Mouse (Mus musculus) urinary bladder, adult 2 months (tissue): ENCODE data around the gene Nfx1. TPM values are rescaled to one million over a fixed set of nuclear protein-coding genes. Genes with fewer than 3 reads are reported as not detected.
"Not testable (repeated sequence)": the region's sequence is repeated elsewhere in the genome, so short reads cannot be mapped to it uniquely, and the experiment has no call there.

Experiments
- DNase-seq: peaks from one replicate; pipeline ENCODE4 v3.0.0; 2022; ENCODE audit warnings: low spot score
- polyA plus RNA-seq: library from polyadenylated mRNA; depleted of rRNA; stranded (reverse); fragments of >200 nt; gene quantifications from 2 replicates; pipeline ENCODE4 v1.2.3, GENCODE M21; 2012; rRNA removed

Gene Nfx1
- 60.1 and 61.1 TPM in 2 replicates for polyA plus RNA-seq

DNA sequence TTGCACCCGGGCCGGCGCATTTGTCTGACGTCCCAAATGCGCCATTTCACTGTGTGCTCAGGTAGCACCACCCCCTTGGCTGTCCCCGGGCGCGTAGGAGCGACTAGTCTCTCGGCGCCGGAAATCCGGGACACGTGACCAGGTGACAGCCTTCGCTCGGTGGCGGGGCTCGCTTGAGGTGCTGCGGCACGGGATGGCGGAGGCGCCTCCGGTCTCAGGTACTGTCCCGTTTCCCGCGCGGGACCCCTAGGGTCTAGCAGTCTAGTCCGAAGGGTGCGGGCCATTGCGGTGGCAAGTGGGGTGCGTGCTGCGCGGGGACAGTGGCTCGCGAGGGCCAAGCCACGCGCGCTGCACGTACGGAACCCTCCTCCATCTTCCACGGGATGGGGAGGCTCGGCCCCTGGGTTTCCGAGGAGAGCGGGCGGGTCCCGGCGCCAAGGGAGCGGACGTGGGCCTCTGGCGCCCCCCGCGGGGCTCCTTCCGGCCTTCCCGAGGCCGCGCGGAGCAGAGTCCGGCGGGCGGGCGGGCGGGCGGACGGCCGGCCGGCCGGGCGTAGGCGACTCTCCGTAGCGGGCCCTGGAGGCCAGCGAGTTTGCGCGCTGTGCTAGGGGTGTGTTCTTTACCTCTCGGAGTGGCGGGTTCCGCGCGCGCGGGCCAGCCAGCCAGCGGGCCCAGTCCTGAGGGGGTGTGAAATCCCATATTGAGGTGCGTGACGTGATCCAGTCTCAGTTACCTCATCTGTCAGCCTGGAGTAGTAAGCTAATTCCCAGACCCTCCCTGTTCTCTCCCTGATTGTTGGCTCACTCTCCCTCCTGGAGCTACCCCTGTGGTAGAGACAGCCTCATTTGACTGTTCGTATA is at the start of gene Nfx1:
Gene Nfx1, plus strand, starts transcription at position 65 of the 860 bp plus-strand sequence.
- DNase-seq, result peak; percentile 93

DNA sequence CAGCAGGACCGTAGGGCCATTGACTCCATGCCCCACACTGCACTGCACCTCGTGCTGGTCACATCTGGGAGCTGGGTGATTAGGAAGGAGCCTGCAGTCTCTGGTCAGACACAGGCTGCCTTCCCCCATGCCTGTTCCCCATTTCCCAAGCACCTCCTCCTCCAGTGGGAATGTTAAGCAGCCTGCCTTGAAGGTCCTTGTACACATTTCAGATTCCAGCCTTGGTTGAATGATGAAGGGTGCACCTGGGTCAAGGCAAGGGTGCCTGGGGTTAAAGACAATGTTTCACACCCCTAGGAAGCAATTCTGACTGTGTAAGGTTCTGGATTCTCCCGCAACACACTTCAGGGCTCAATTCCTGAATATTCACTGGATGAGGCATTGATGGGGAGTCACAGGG is 49.4 kb upstream of the Nfx1 start:
- no peak for DNase-seq

DNA sequence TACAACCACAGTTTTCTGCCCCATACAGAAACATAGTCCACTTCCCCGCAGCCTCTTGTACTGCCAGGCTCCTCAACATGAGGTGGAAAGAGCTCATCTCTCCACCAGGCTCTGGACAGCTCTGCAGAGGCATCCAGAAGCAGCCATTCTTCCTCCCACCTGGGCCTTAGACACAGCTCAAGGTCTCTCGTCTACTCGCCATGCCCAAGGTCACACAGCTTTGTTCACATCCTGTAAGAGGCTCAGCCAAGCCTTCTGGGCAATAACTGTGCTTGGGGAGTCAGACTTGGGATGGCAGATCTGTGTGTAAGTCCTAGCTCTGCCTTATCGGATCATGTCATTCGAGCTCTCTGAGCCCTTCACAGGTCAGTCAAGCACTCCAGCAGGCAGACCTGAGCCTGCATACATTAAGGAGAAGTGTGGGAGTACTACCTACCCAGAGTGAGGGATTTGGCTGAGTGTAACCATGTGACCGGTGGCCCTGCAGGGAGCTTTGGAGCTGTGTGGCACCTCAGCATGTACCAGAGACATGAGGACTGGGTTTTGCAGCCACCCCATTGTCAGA is 47.5 kb upstream of the Nfx1 start:
- no peak for DNase-seq

DNA sequence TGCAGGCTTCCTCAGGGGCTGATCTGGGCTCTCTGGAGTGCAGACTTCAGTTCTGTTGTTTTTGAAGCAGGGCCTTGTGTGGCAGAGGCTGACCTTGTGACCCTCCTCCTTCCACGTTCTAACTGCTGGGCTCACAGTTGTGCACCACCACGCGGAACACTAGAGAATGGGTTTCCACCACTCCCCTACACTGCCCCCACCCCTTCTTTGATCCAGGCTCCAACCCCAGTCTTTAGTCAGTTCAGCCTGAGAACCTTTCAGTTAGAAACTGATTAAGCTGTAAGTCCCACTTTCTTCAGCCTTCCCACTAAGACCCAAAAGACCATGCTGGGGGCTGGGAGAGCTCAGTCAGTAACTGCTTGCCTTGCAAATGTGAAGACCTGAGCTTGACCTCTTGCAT is 45.1 kb upstream of the Nfx1 start:
- no peak for DNase-seq

DNA sequence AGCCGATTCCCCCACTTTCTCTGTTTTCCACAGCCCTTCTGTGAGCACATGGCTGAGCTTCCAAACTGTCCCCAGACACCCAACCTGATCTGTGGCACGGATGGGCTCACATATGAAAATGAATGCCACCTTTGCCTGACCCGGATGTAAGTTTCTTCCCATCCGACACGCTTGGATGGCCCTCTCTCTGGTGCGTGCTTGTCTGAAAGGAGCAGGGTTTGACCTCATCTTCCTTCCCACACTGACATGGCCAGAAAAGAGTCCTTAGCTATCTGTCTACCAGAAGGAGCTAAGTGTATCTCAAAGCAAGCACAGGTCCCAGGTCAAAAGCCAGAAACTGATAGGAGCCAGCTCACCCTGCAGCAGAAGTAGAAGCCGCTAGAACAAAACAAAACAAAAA is 41.7 kb upstream of the Nfx1 start:
- DNase-seq, result no peak

DNA sequence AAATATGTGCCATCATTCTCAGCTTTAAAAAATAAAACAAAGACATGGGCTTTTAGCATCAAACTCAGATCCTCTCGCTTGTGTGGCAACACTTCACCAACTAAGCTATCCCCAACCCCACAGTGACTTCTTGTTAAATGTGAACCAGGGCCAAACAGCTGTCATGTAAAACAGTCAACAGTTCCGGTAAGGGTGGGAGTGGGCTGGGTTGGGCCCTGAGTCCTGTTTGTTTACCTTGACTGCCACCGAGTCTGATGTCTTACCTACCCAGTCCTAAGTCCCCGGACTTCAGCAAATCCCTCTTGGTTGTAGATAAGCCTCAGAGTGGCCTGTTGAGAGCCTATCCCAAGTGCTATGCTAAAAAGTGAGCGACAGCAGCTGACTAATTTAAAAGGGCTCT is 37.0 kb upstream of the Nfx1 start:
- no peak for DNase-seq

DNA sequence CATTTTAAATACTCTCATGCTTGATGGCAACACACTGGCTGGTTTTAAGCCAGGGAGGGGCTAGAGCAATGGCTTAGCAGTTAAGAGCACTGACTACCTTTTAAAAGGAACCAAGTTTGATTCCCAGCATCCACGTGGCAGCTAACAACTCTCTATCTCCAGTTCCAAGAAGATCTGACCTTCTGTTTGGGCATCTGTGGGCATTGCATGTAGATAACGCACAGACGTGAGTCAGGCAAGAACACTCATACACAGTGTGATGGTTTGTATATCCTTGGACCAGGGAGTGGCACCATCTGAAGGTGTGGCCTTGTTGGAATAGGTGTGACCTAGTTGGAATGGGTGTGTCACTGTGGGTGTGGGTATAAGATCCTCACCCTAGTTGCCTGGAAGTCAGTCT is 36.3 kb upstream of the Nfx1 start:
- not testable (repeated sequence) for DNase-seq

DNA sequence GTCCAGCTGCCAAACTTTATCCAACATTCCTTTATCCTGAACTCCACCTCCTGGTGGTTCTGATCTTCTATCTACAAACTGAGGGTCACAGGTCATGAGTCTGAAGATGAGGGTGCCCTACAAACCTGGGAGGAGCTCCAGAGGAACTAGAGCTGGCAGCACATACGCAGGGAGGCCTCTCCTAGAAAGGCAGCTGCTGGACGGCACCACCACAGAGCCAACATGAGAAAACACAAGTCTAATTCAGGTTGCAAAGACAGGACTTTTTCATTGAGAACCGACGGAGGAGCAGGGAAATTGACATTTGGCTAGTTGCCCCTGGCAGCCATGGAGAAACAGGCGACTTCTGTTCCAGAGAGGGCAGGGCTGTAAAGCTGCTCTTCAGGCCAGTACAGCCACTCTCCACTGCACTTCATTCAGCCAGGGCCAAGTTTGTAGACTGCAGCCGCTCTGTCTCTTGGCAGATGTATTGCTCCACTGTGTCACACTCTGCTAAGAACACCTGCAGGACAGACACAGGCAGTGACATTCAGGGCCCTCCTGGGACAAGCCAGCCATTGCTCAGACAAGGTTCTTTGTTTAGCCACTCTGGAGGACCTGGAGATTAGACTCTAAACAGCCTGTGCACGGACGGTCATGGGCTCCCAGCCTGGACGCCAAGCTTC is 34.4 kb upstream of the Nfx1 start:
- DNase-seq, result no peak

DNA sequence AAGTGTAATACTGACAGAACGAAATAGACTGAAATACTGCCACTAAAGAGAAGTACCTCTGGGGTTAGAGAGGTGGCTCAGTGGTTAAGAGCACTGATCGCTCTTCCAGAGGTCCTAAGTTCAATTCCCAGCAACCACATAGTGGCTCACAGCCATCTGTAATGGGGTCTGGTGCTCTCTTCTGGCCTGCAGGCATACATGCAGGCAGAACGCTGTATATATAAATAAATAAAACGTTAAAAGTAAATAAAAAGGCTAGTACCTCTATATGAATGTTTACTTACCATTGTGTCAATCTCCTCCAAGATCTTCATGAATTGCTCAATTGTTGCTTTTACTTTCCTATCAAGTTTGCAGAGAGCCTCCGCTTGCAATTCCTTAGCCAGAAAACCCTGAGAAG is 31.9 kb upstream of the Nfx1 start:
- DNase-seq, result no peak

DNA sequence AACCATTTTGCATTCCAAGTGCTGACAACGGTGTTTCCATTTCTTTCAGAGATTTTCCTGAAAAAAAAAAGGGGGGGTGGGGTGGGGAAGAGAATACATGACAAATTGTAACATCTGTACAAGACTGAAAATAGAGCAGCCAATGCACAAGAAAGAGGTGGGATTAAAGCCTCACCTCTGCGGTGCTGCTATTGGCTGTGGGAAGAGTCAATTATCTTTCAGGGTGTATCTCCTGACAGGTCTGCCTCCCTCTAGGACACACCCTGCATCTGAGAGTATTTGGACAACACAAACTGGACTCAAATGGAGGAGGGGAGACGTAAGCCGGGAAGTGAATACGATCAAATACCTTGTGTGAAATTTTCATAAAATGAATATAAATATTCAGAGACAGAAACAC is 27.1 kb upstream of the Nfx1 start:
- DNase-seq, result no peak

DNA sequence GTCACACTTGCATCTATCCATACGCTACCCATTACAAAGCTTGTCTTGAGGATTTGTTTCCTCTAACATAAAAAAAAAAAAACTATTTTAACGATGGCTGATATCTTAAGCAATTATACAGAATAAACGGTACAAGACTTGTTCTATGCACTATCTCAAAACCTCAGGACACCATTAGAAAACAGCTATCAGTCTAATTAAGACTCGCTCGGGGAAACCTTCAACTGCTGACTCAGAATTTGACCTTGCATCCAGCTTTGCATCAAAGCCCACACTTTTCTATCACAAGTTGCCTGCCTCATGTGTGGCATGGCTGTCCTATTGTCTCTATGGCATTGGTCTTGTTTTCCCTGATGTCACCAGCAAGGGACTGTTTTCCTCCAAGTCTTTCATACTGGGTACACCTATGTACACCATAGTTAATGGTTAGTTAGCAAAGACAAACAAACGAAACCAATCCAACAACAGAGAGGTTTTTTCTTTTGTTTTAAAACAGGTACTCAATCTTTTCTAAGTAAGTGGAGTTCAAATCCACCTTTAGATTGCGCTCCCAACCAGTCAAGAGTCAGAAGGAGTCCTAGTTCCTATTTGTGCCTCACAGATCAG is 24.1 kb upstream of the Nfx1 start:
- no peak for DNase-seq

DNA sequence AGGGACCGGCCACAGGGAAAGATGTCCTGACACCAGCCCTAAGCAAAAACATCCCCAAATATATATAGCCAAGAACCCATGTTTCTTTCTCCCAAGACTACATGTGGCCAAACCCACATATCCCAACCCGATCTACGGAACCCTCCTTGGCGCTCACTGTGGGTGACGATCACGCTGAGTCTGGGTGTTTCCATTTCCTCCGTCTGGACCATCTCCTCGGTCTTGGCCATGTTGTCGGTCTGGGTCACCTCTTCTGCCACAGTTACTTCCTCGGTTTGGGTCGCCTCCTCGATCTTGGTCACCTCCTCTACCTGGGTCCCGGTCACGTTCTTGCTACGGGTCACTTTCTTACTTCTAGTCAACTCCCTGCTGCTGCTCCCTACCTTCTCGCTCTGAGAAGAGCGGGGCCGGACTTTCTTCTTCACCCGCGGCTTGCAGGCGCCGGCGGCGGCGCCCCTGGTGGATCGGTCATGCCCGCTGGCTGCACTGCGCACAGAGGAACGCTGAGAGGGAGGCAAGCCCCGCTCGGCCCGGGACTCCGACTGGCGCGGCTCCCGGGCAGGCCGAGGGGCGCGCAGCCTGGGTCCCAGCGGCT is 23.0 kb upstream of the Nfx1 start:
- no peak for DNase-seq

DNA sequence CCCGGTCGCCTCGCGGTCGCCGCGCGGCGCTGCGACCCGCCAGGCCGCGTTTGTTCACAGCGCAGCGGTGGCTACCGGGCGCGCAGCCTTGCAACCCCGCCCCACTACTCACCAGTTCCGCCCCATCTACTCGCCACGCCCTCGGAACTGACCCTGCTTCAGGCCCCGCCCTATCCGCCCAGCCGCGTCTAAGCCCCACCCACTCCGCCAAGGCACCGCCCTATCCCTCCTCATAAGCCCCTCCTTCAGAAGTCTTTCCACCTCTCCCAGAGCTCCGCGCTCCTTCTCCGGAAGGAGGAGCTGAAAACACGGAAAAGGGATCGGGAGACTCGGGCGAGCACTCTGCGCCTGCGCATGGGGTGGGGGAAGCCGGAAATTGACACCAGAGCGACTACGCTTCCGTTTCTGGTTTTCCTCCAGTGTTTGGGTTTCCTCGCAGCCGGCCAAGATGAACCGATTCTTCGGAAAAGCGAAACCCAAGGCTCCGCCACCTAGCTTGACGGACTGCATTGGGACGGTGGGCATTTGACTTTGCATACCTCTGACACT is 22.5 kb upstream of the Nfx1 start, which contains the start of the genes Bag1 and Chmp5:
Gene Bag1, minus strand, starts transcription at position 135 of the 549 bp plus-strand sequence.
Gene Chmp5, plus strand, starts transcription at position 248 of the 549 bp plus-strand sequence.
- peak; percentile 93 for DNase-seq

DNA sequence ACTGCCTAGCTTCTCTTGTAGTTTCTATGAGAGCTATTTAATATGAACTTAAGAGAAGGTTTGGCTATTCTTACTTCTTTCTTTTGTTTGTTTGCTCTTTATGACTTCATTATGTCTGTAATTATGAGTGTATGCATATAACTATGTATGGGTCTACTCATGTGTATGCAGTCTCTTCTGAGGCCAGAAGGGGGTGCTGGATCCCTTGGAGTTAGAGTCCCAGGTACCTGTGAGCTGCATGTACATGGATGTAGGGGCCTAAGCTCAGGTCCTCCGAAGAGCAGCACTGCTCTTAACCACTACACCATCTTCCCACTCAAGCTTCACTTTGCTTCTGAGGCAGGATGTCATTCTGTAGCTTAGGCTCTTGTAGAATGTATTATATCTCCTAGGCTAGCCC is 17.2 kb upstream of the Nfx1 start:
- no peak for DNase-seq

DNA sequence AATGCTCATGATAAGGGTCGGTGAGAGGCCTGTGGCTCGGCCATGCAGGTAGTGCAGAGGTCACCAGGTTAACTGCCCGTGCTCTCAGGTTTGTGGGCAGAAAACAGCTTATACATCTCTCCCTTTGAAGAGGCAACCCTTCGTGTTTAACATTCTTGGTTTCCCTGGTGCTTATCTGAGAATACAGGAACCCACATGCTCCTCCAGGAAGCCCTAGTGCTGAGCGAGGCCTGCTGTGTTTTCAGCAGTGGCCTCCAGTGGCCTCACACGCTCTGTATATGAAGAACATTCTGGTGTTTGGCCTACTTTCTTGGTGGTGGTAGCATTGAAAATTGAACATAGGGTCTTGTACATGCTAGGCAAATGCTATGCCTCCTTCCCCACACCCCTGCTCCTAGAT is 14.8 kb upstream of the Nfx1 start:
- DNase-seq, result no peak

DNA sequence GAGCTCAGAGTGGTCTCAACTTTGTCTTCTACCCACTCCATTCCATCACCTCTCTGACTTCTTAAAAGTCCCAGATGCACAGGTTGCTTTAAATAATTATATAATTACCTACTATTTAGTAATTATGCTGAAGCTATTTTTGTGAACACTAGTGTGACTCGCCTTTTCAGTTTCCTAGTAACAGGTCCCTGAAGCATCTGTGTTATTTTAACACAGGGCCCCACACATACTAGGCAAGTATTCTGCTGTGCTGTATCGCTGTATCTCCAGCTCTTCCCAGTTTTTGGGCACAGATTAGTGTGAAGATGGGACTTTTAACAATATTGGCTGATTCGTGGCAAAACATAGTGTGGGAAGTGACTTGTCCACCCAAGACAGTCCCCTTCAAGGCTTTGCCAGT is 7.2 kb upstream of the Nfx1 start:
- DNase-seq, result no peak

DNA sequence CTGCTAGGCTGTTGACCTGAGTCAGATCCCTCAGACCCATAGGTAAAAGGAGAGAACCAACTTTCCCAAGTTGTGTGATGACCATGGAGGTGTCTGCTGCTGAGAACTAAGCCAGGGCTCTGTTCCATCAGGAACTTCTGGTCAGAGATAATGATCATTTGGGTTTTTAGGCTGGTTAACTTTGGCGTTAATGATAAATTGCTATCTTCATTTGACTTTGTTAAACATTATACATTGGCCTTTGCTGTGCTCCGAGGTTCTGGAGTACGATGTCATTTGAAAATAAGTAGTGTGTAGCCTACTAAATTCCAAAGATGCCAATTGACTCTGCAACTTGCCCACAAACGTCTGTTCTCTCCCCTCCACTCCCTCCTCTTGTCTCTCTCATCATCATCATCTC is 1.5 kb upstream of the Nfx1 start:
- no peak for DNase-seq

DNA sequence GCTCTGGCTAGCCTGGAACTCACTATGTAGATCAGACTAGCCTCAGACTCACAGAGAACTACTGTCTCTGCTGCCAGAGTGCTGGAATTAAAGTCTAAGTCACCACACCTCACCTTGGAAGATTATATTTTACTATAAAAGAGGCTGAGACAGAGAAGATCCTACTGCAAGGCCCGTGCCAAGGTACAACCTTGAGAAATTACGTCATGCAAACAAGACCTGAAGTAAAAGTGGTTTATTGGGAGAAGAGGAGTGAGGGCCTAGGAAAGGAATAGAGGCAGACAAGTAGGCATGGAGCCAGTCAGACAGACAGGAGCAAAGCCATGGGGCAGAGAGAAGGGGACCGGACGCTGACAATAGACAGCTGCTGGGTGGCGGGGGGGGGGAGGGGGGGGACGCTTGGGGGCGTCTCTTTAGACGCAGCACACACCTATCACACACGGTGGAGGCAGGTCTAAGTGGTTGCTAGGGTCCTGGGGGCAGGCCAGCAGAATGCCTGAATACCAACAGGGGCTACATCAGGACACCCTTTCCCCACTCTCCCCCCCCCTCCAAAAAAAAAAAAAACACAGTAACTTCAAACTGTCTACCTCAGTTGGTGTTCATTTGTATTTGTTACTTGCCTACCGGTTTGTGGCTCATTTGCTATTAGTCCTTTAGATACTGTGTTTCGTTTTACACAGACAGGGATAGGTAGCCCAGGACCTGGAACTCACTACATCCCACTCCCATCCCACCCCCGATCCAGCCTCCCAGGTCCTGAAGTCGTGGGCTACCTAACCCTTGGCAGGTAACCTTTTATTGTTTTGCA is 720 bp upstream of the Nfx1 start:
- no peak for DNase-seq

DNA sequence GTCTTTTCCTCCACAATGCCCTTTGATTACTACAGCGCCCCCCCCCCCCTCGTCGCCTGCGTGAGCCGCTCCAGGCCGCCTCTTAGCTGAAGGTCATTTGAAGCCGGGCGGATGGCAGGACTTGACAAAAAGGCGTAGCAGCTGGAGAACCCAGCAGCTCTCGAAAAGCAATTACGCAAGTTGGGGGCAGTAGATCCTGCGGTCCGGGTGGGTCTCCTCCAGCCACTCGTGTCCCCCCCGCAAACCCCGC is 189 bp upstream of the Nfx1 start:
- no peak for DNase-seq

DNA sequence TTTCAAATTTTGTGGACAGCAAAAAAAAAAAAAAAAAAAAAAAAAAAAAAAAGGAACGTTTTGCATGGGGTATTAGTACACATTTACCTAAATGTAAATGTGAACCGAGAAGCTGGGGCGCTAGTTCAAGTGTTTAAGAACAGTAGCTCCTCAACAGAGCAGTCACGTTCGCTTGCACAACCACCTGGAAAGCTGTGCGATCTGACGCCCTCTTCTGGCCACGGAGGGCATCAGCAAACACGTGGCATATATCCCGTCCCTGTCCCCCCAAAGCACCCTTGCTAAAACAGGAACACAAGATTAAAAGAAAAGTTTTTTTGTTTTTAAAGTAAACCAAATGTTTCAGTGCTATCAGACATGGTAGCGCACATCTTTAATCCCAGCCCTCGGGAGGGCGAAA is 1.0 kb downstream of the Nfx1 start:
- no peak for DNase-seq

DNA sequence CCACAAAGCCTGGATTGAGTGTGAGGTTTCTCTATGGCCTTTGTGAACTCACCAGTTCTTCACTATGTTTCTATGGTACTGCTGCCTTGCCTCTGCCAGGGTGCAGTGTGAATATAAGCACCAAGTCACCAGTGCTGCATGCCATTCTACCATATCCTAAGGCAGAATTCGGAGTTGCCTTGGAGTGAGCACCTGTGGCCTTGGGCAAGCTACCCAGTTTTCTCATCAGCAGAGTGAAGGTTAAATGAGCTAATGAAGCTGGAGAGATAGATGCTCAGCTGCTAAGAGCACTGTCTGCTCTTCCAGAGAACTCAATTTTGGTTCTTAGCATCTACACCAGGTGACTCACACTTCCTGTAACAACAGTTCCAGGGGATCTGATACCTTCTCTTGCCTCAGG is 3.3 kb downstream of the Nfx1 start:
- DNase-seq, result no peak
